Mouse (Mus musculus) brown adipose tissue, adult 24 weeks (tissue): Measurements from ENCODE around the gene Tgm5. TPM values are rescaled to one million over a fixed set of nuclear protein-coding genes. Genes with fewer than 3 reads are reported as not detected.
"Not testable (repeated sequence)": the region's sequence is repeated elsewhere in the genome, so short reads cannot be mapped to it uniquely, and the experiment has no call there.

Experiments
- H3K27ac ChIP-seq: fragments of 200-500 bp; replicated peaks from 2 replicates; pipeline ENCODE4 v1.5.1; 2012; ENCODE audit warnings: low read depth, mild to moderate bottlenecking, low read length
- H3K4me1 ChIP-seq: fragments of 200-500 bp; 2 replicates; pipeline ENCODE4 v1.6.1; 2012; ENCODE audit warnings: low read length, mixed read lengths; ENCODE audit not compliant: control insufficient read depth, insufficient read depth, insufficient read length
- H3K4me3 ChIP-seq: fragments of 200-500 bp; 2 replicates; pipeline ENCODE4 v1.5.1; 2012; ENCODE audit warnings: low read depth, mild to moderate bottlenecking, low read length, moderate library complexity; ENCODE audit not compliant: insufficient read depth
- polyA plus RNA-seq: library from polyadenylated mRNA; stranded (reverse); fragments of >200 nt; gene quantifications from 2 replicates; pipeline ENCODE4 v1.2.4, GENCODE M21; 2012; ENCODE audit not compliant: missing spikeins, insufficient read depth, insufficient read length

The Tgm5 gene
- polyA plus RNA-seq, 1 experiment: not detected

DNA sequence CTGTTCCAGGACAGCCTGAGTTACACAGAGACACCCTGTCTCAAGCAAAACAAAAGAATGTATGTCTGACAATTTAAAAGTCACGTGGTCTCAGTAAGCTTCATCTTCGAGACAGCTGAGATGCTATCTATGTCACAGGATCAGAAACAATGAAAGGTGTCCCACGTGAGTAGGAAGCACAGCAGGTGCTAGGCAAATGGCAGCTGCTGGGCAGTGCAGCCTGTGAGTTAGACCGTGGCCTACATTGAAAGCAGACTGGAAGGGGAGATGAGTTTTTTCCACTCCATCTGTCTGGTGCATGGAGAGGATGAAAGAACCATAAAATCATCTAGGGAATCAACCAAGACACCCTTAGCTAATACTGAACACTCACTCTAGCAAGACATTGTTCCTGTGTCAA lies 18.5 kb downstream of the Tgm5 start:
- Histone ChIP-seq H3K4me3 (no peak overlapping the region), H3K4me1 (no peaks in the 10 kb centered on the region), H3K27ac (no peak overlapping the region)

DNA sequence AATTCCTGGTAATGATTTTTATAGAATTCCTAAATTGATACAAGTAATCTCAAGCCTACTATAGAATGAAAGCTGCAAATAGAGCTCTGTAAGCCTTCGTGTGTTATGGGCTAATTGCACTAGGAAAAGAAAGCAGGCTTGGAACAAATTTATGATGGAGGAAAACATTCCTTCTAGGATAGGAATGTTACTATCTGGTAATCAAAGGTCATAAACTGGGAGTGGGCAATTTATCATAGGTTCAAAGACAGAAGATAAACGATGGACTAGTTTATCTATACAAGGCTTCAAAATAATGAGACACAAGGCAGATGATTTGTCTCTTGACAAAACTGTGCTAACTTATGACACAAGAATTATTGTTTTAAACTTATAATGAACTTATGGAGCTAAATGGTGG lies 24.3 kb downstream of the Tgm5 start:
- no peaks in the 10 kb centered on the region for H3K4me1 ChIP-seq
- H3K4me3 ChIP-seq: no peak overlapping the region
- H3K27ac ChIP-seq: no peak overlapping the region

DNA sequence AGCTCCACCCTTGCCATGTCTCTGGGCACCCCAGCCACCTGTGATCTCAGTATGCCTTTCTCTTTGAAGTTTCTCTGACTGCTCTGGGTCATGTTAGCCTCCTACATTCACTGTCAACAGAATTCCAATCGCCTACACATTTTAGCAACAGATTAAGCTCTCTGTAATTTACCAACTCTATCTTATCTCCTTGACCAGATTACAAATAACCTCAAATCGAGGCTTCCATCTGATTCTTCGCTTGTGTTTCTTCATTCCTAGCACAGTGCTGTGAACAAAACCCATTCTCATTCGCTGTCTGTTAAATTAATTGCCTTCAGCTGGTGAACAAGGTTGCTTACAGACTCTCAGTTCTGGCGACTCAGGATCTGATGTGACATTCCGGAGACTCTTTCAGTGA lies 27.6 kb downstream of the Tgm5 start:
- H3K4me3 ChIP-seq: no peak overlapping the region
- no peaks in the 10 kb centered on the region; the same call in 1 of the 2 replicates for H3K4me1 ChIP-seq
- H3K27ac ChIP-seq: no peak overlapping the region

DNA sequence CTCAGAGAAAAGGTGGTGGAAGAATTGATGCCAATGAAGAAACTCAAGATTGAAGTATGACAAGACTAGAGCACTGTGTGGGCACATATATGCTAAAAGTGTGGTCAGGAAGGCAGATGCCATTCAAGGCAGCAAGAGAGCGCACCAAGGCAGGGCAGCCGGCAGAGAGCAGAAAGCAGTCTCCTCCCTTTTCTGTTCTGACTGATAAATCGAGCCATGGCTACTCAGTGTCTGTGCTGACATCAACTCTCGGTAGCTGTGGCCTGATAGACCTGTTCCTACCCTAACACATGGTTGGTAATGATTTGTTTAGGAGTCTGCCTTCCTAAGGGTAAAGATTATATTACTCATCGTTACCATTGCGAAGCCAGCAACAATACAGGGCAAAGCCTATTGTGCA lies 29.7 kb downstream of the Tgm5 start:
- H3K27ac ChIP-seq: no peak overlapping the region
- no peak overlapping the region for H3K4me3 ChIP-seq
- H3K4me1 ChIP-seq: no peaks in the 10 kb centered on the region; the same call in 1 of the 2 replicates

DNA sequence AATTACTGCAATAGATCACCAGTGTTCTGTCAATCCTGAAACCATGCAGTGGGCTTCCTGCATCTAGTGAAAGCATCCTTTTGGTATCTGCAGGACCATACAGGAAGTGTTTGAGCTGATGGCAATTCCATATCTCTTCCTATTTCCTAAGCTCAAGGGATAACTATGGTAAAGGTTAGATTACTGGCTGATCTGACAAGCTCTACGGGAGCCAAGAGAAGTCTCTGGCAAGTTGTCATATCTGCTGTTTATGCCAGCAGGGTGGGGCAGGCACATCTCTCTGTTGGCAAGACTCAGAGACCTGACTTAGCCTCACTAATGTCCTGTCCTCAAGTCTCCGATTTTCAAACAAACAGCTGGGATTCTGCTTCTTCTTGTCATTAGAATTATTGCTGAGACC lies 31.6 kb downstream of the Tgm5 start:
- no peak overlapping the region for H3K27ac ChIP-seq
- no peak overlapping the region for H3K4me3 ChIP-seq
- H3K4me1 ChIP-seq: no peaks in the 10 kb centered on the region; the same call in 1 of the 2 replicates

DNA sequence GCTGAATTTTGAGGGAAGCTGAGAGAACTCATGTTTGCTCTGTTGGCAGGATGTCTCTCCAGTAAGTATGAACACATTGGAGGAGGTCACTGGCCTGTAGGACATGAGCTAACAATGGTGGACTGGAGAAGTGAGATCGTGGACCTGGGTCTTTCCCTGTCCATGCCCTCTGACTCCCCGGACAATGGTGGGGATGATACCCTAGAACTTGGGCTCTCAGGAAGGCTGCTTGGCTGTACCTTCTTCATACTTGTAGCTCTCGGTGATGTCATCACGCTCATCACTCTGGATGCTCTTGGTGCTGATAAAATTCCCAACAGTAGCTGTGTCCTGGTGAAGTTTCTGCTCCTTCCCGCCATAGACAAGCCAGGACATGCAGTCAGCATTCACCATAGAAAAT lies 33.5 kb downstream of the Tgm5 start:
- Histone ChIP-seq H3K27ac (no peak overlapping the region), H3K4me1 (no peaks in the 10 kb centered on the region; the same call in 1 of the 2 replicates), H3K4me3 (no peak overlapping the region)

DNA sequence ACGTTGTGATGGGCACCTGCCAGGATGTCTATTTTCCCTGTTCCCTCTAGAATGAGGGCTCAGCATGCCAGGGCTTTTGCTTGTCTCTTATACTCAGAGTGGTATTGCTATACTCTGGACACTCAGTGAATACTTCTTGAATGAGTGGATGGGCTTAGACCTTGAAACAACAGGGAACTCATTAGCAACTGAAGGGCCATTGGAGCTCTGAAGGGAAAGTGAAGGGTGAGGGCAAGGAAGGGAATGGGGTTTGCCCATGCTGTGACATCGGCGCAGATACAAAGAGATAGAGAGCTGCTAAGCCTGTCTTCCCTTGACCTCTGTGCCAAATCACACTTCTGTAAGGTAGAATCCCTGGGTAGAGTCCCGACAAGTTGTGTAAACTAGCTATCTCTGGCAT lies 40.0 kb downstream of the Tgm5 start:
- Histone ChIP-seq H3K4me1 (no peaks in the 10 kb centered on the region), H3K27ac (no peak overlapping the region), H3K4me3 (no peak overlapping the region)

DNA sequence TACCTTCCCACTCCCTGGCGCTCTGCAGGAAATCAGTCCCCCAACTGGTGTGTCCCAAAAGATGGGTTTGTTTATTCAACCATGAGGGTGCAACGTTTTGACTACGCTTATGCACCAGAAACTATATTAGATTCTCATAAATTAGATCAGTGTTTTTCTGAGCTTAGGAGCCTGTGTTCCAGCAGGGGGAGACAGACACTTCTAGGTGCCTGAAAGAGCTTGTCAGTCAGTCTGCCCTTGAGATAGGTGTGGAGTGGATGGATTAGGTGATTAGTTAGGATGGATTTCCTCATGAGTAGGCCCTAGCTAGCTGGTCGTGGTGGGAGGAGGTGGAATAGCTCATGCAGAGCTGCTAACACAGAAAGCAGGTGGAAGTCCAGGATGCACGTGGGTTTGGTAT lies 44.5 kb downstream of the Tgm5 start:
- Histone ChIP-seq H3K4me1 (no peaks in the 10 kb centered on the region), H3K27ac (no peak overlapping the region), H3K4me3 (no peak overlapping the region)

DNA sequence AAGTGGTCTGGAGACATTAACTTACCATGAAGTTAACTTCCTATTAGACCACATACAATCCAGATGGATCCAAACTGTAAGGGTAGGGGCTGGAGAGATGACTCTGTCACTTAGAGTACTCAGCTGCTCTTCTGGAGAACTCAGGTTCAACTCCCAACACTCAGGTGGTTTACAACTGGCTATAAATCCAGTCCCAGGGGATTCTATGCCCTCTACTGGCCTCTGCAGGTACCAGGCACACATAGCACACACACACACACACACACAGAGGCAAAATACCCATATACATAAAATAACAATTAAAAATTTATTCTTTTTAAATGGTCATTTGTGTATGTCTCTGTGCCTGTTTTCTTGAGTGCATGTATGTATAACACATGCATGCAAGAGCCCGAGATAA lies 46.3 kb downstream of the Tgm5 start:
- Histone ChIP-seq H3K27ac (no peak overlapping the region), H3K4me1 (no peaks in the 10 kb centered on the region), H3K4me3 (no peak overlapping the region)

DNA sequence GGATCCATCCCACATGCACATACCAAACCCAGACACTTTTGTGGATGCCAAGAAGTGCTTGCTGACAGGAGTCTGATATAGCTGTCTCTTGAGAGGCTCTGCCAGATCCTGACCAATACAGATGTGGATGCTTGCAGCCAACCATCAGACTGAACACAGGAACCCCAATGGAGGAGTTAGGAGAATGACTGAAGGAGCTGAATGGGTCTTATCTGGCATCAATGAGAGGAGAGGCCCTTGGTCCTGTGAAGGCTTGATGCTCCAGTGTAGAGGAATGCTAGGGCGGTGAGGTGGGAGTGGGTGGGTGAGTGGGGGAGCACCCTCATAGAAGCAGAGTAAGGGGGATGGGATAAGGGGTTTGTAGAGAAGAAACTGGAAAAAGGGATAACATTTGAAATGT lies 46.8 kb downstream of the Tgm5 start:
- H3K27ac ChIP-seq, H3K4me1 ChIP-seq, H3K4me3 ChIP-seq: not testable (repeated sequence)

DNA sequence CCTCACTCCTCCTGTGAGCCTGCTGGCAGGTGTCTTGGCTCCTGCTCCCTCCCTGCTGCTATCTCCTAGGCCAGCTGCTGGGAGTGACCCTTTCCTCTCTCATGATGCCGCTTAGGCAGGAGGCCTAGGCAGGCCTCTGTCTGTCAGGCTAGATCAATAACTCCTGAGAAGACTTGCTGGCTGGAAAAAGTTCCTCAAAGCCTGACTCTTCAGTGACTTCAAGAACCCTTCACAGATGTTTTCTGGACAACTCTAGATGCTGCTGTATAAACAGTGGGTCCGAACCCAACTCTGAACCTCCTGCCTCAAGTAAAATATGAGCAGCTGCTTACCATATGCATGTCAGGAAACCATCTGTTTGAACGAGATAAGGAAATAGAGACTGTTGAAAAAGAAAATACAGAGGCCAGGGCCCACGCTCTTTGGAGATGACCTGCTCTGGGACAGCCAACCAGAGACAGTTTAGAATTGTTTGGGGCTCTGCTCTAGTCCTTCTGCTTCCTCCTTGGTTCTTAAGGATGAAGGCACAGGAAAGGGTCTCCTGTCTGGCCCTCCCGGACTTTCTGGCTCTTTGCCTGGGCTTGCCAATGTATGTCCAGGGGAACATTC lies 48.8 kb downstream of the Tgm5 start, which contains the start of gene Epb42:
Epb42 (minus strand) TSS at position 340 of the 609 bp plus-strand sequence.
- Histone ChIP-seq H3K27ac (no peak within 1 kb of the TSS), H3K4me3 (no peak within 1 kb of the TSS), H3K4me1 (no peaks in the 10 kb centered on the region)

DNA sequence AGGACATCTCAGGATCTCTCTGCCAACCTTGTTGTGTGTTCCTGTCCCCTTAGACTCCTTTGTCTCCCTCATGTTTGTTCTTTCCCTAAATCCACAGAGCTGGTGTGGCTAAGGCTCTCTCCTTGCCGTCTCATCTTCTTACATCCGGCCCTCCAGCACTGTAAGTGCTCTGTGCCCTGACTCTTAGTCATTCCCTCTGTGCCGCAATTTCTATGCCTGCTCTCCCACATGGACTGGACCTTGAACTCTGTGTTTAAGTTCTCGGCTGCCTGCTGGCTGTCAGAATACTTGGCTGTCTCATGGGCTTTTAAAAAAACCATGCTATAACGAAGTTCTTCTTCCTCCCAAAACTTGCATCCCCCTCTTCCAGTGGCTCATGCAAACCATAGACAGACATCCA lies 62.7 kb downstream of the Tgm5 start:
- Histone ChIP-seq H3K4me1 (no peaks in the 10 kb centered on the region), H3K27ac (no peak overlapping the region), H3K4me3 (no peak overlapping the region)

DNA sequence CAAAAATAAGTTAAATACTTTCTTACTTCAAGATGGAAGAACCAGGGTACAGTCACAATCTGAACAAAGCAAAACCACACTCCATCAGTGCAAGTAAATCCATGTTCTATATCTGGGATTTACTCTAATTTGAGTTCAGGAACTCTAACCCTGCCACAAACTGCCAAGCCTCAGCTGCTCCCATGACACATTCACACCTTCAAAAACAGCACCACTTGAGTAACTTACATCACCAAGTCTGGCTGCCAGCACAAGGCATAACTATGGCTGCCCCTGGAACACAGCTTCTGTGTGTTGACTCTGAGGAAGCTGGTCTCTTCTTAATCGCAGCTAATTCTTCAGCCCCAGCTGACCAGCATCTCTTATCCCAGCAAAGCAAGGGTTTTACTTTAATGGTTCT lies 68.5 kb downstream of the Tgm5 start:
- Histone ChIP-seq H3K4me1 (no peaks in the 10 kb centered on the region), H3K27ac (no peak overlapping the region), H3K4me3 (no peak overlapping the region)

DNA sequence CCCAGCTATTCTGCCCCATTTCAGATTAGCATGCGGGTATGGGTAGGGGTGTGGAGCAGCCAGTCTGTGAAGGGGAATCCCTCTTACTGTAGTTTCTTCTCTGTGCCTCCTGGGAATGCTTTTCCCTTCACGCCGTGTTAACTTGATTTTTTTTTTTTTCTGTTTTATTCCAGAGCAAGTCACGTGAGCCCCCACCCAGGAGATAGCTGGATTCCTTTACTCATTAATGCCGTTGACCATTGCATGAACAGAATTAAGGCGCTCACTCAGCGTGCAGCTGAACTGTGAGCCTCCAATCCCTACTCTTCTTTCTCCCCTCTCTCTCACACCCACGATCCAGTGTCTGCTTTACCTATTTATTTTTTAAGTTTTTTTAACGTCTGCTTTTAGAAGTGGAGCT lies 69.4 kb downstream of the Tgm5 start:
- H3K4me3 ChIP-seq: no peak overlapping the region
- H3K27ac ChIP-seq: no peak overlapping the region
- H3K4me1 ChIP-seq: no peaks in the 10 kb centered on the region

DNA sequence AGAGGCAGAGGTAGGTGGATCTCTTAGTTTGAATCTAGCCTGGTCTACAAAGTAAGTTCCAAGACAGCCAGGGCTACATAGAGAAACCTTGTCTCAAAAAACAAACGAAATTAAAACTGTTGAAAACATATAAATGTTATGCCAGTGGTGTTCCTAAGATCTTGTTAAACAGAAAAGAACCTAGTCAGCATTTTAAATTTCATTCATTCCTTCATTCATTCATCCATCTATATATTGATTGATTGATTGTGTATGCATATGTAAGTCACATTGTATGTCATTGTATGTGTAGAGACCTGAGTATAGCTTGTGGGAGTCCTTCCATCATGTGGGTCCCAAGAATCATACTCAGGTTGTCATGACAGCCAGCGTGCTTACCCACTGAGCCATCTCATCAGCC lies 70.1 kb downstream of the Tgm5 start:
- no peak overlapping the region for H3K27ac ChIP-seq

DNA sequence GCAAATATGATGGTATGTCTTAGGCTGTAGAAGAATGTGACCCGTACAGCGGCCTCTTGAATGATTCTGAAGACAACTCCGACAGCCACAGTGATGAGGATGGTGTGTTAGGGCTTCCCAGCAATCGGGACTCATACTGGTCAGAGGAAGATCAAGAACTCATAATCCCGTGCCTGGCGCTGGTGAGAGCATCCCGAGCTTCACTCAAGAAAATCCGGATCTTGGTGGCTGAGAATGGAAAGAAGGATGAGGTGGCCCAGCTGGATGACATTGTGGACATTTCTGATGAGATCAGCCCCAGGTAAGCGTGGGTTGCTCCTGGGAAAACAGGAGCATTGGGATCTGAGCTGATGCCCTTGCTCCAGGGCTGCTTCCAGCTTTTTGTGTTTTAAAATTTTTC lies 73.0 kb downstream of the Tgm5 start:
- H3K4me1 ChIP-seq: peaks cover 3% of the 10 kb centered on the region; the same call in 1 of the 2 replicates
- no peak overlapping the region for H3K27ac ChIP-seq
- no peak overlapping the region for H3K4me3 ChIP-seq

More for the DNA sequence above, 70.1 kb downstream of the Tgm5 start:
- Histone ChIP-seq H3K4me1 (no peaks in the 10 kb centered on the region), H3K4me3 (no peak overlapping the region)
